Mouse (Mus musculus) spleen, adult 2 months (tissue): ENCODE measurements around the gene Btbd10. TPM values are rescaled to one million over a fixed set of nuclear protein-coding genes. Genes with fewer than 3 reads are reported as not detected.

ENCODE experiments used
- DNase-seq, 2 experiments: peaks; one replicate each; pipeline versions ENCODE4 v3.0.0 to v3.0.0-alpha.2; 2012 to 2021; ENCODE audit warnings: low spot score in 2 of 2, low read depth in 1 of 2
- H3K27ac ChIP-seq: fragments of 200-500 bp; 2 replicates; pipeline ENCODE4 v1.5.1; 2012; ENCODE audit warnings: low read length, inconsistent platforms; ENCODE audit not compliant: insufficient read depth
- H3K27me3 ChIP-seq: fragments of 200-500 bp; 2 replicates; pipeline ENCODE4 v1.6.1; 2012; ENCODE audit warnings: mild to moderate bottlenecking, moderate library complexity, low read length, inconsistent platforms; ENCODE audit not compliant: control insufficient read depth, insufficient read depth
- H3K36me3 ChIP-seq: fragments of 200-500 bp; 2 replicates; pipeline ENCODE4 v1.6.1; 2012; ENCODE audit warnings: mild to moderate bottlenecking, low read length, inconsistent platforms; ENCODE audit not compliant: control insufficient read depth, insufficient read depth
- H3K4me1 ChIP-seq: fragments of 200-500 bp; 2 replicates; pipeline ENCODE4 v1.6.1; 2011; ENCODE audit warnings: inconsistent platforms; ENCODE audit not compliant: control insufficient read depth, insufficient read depth, insufficient read length
- H3K4me3 ChIP-seq: fragments of 200-500 bp; 2 replicates; pipeline ENCODE4 v1.5.1; 2011; ENCODE audit warnings: mild to moderate bottlenecking, inconsistent platforms; ENCODE audit not compliant: insufficient read depth, insufficient read length; ENCODE audit errors: extremely low read depth
- CTCF ChIP-seq: fragments of 200-500 bp; IDR thresholded peaks from 2 replicates; pipeline ENCODE4 v1.5.1; 2011; ENCODE audit warnings: mild to moderate bottlenecking, inconsistent platforms; ENCODE audit not compliant: insufficient read depth, insufficient read length, insufficient replicate concordance; ENCODE audit errors: extremely low read depth
- POLR2A ChIP-seq: fragments of 200-500 bp; IDR thresholded peaks from 2 replicates; pipeline ENCODE4 v1.6.1; 2011; ENCODE audit warnings: low read depth, low read length, inconsistent platforms
- WGBS: fragments of 180-500 bp; shearing (Covaris S2); methylation state at CpG from one replicate; pipeline ENCODE4 v1.1.7; 2018; 5-methylcytosine and 5-hydroxymethylcytosine counted together
- polyA plus RNA-seq: library from polyadenylated mRNA; depleted of rRNA; stranded (reverse); fragments of >200 nt; gene quantifications from 2 replicates; pipeline ENCODE4 v1.2.3, GENCODE M21; 2012

The Btbd10 gene
- polyA plus RNA-seq, 1 experiment, result 8.2 TPM

GRCm38 (mm10) chr7:113295077-113295890, 73.9 kb downstream of the Btbd10 start:
- peaks cover 4% of the 10 kb centered on the region; the same call in 1 of the 2 replicates for H3K4me1 ChIP-seq
- DNase-seq, result peak in 1 of 2 experiments; percentile 21
- peak overlapping the region; percentile 20 for H3K4me3 ChIP-seq
- no peaks in the 10 kb centered on the region for H3K27me3 ChIP-seq
- peak overlapping the region; percentile 21 for H3K27ac ChIP-seq
- WGBS, result 7% methylated on average over 17 of the region's 17 CpGs
- H3K36me3 ChIP-seq, result peaks cover 11% of the 10 kb centered on the region
- no peak for TF ChIP-seq POLR2A
- no peak for TF ChIP-seq CTCF

GRCm38 (mm10) chr7:113294598-113294997, 74.6 kb downstream of the Btbd10 start:
- H3K27me3 ChIP-seq, result no peaks in the 10 kb centered on the region
- H3K36me3 ChIP-seq, result peaks cover 9% of the 10 kb centered on the region
- 25% methylated on average over 6 of the region's 6 CpGs for WGBS
- H3K4me3 ChIP-seq, result no peak overlapping the region
- no peak for DNase-seq
- no peak overlapping the region for H3K27ac ChIP-seq
- TF ChIP-seq POLR2A, result no peak
- TF ChIP-seq CTCF, result no peak
- H3K4me1 ChIP-seq, result peaks cover 4% of the 10 kb centered on the region; the same call in 1 of the 2 replicates

DNA sequence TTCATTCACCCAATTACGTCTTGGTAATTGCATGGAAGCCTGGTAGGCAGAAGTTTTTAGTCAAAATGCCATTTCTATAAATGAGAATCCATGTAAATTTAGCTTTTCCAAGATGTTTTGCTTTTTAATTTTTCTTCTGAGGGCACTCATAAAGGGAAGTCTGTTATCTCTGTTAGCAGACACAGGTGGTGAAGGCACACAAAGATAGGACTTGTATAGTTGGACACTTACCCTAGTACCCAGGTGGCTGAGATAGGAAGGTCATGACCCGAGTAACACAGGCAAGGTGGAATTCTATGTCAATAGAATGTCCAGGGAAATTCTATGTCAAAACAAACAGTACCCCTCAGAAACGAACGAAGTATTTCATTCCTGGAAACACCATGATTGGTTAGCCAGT, 77.0 kb downstream of the Btbd10 start:
- no peak for DNase-seq
- Histone ChIP-seq H3K4me1 (peaks cover 4% of the 10 kb centered on the region; the same call in 1 of the 2 replicates), H3K27ac (no peak overlapping the region), H3K36me3 (peaks cover 15% of the 10 kb centered on the region), H3K27me3 (no peaks in the 10 kb centered on the region), H3K4me3 (no peak overlapping the region)
- WGBS, result 65% methylated on average over 4 of the region's 4 CpGs
- TF ChIP-seq POLR2A, result no peak
- TF ChIP-seq CTCF, result no peak

GRCm38 (mm10) chr7:113291741-113292140, 77.5 kb downstream of the Btbd10 start:
- H3K4me3 ChIP-seq, result no peak overlapping the region
- 55% methylated on average over 5 of the region's 5 CpGs for WGBS
- DNase-seq, result no peak
- H3K27me3 ChIP-seq, result no peaks in the 10 kb centered on the region
- no peak for TF ChIP-seq POLR2A
- peaks cover 4% of the 10 kb centered on the region; the same call in 1 of the 2 replicates for H3K4me1 ChIP-seq
- peaks cover 18% of the 10 kb centered on the region for H3K36me3 ChIP-seq
- no peak overlapping the region for H3K27ac ChIP-seq

- Histone ChIP-seq H3K4me3 (no peak overlapping the region), H3K4me1 (no peaks in the 10 kb centered on the region; the same call in 1 of the 2 replicates), H3K27me3 (no peaks in the 10 kb centered on the region), H3K27ac (no peak overlapping the region), H3K36me3 (peaks cover 31% of the 10 kb centered on the region)
- 83% methylated on average over 1 of the region's 1 CpGs for WGBS
- no peak for TF ChIP-seq CTCF
- DNase-seq, result no peak
These were observed 80.0 kb downstream of the Btbd10 start for GRCm38 (mm10) chr7:113289211-113289610.

DNA sequence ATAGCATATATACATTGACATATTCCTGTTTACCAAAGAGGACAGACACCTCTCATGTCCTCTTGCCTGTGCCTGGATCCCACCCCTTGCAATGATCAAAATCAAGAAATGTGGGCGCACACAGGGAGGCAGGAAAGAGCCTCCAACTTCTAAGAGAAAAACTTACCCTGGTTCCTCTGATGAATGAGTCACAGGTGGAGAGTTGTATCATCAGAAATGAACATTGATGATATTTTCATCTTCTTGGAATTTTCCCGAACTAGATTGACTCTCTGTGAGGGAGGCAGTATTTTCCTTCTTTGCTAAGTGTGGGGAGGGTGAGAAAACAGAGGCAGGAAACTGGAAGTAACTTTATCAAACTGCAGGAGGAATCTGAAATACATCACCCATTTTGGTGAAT, 83.8 kb downstream of the Btbd10 start:
- no peaks in the 10 kb centered on the region for H3K4me1 ChIP-seq
- WGBS, result 86% methylated on average over 2 of the region's 2 CpGs
- H3K36me3 ChIP-seq, result peaks cover 38% of the 10 kb centered on the region
- no peak overlapping the region for H3K4me3 ChIP-seq
- no peak overlapping the region for H3K27ac ChIP-seq
- no peaks in the 10 kb centered on the region for H3K27me3 ChIP-seq
- no peak for DNase-seq
- TF ChIP-seq POLR2A (no peak), CTCF (no peak)

DNA sequence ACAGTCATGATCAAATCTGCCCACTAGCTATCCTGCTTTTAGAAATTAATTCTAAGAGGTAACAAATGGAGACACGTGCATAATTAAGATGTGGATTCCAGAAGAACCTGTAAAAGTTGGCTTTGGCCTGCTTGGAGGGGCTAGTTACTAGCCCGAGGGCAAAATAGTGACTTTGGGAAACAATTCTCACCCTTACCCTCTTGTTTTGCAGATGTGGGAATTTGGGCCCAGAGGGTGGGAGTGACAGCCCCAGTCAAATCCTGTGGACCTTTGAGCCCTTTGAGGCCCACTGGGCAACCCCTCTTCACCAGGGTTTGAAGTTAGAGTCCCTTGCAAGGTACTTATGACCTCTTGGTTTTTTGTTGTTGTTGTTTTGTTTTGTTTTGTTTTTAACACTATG, 89.9 kb downstream of the Btbd10 start:
- Histone ChIP-seq H3K4me3 (no peak overlapping the region), H3K27me3 (no peaks in the 10 kb centered on the region), H3K4me1 (no peaks in the 10 kb centered on the region), H3K27ac (no peak overlapping the region), H3K36me3 (peaks cover 11% of the 10 kb centered on the region)
- TF ChIP-seq CTCF, result no peak
- no peak for TF ChIP-seq POLR2A
- no peak for DNase-seq
- WGBS, result 88% methylated on average over 2 of the region's 2 CpGs
